Mouse (Mus musculus) midbrain, embryonic 12.5 days (tissue): ENCODE data around the gene Vps54. TPM values are rescaled to one million over a fixed set of nuclear protein-coding genes. Genes with fewer than 3 reads are reported as not detected.
"Not testable (repeated sequence)": the region's sequence is repeated elsewhere in the genome, so short reads cannot be mapped to it uniquely, and the experiment has no call there.

ENCODE experiments used
- ATAC-seq: fragments of 200-750 bp; cut with Nextera tagmentation; 2 replicates; pipeline ENCODE4 v1.8.0; 2017; ENCODE audit warnings: low read depth, moderate TSS enrichment, moderate library complexity; ENCODE audit not compliant: low FRiP score
- H3K27ac ChIP-seq: fragments of 300-500 bp; sonication (generic); replicated peaks from 2 replicates; pipeline ENCODE4 v1.5.1; 2016; ENCODE audit warnings: mild to moderate bottlenecking
- H3K27me3 ChIP-seq: fragments of 300-500 bp; sonication (generic); 2 replicates; pipeline ENCODE4 v1.6.1; 2016; ENCODE audit warnings: mild to moderate bottlenecking
- H3K36me3 ChIP-seq: fragments of 300-500 bp; sonication (generic); 2 replicates; pipeline ENCODE4 v1.6.1; 2016
- H3K4me1 ChIP-seq: fragments of 300-500 bp; sonication (generic); 2 replicates; pipeline ENCODE4 v1.6.1; 2016
- H3K4me2 ChIP-seq: fragments of 300-500 bp; sonication (generic); replicated peaks from 2 replicates; pipeline ENCODE4 v1.6.1; 2016; ENCODE audit warnings: mild to moderate bottlenecking, moderate library complexity
- H3K4me3 ChIP-seq: fragments of 300-500 bp; sonication (generic); 2 replicates; pipeline ENCODE4 v1.5.1; 2016; ENCODE audit warnings: mild to moderate bottlenecking
- H3K9ac ChIP-seq: fragments of 300-500 bp; sonication (generic); replicated peaks from 2 replicates; pipeline ENCODE4 v1.6.1; 2016; ENCODE audit warnings: mild to moderate bottlenecking, moderate library complexity
- H3K9me3 ChIP-seq: fragments of 300-500 bp; sonication (generic); 2 replicates; pipeline ENCODE4 v1.6.1; 2016; ENCODE audit warnings: mild to moderate bottlenecking
- WGBS: fragments of 180-500 bp; shearing (Covaris S2); methylation state at CpG from one replicate; pipeline ENCODE4 v1.1.7; 2016; 5-methylcytosine and 5-hydroxymethylcytosine counted together
- polyA plus RNA-seq: library from polyadenylated mRNA; unstranded; fragments of >200 nt; fragmentation: Nextera tagmentation; extraction: Ambion mirVana; gene quantifications from 2 replicates; pipeline ENCODE4 v1.2.1, GENCODE M21; 2016

Vps54 gene
- 15.5 and 18.5 TPM in 2 replicates for polyA plus RNA-seq

DNA sequence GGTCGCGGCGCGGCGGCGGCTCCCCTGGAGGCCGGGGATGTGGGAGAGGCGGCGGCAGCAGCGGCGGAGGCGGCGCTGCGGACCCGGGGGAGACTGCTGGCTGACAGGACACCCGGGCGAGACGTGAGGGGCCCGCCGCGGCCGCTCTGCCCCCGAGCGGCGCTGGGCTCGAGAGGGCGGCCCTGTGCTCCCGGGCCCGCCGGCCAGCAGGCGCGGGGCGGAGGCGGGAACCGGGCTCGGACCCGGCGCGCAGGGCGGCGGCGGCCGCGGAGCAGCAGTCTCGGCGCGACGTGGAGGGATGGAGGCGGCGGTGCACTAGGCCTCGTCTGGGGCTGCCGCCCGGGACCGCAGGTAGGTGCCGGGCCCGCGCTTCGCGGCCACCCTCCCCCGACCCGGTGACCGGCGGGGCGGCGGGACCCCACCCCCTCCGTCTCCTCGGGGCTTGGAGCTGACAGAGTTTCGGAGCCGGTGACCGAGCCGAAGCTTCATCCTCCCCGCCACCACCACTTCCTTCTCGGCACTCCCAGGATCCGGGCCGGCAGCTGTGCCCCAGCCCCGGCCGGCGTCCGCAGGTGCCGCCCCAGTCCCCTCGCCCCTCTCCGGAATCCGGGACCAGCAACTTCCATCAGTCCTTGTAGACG lies at the start of gene Vps54:
Gene Vps54 (plus strand): TSS at position 261 of the 641 bp plus-strand sequence.
- Histone ChIP-seq H3K4me3 (peak within 1 kb of the TSS; percentile 90), H3K36me3 (no peaks in the 10 kb centered on the region), H3K27ac (peak within 1 kb of the TSS; percentile 97), H3K4me1 (peaks cover 10% of the 10 kb centered on the region), H3K9me3 (no peaks in the 10 kb centered on the region), H3K27me3 (no peaks in the 10 kb centered on the region), H3K4me2 (peak within 1 kb of the TSS; percentile 67), H3K9ac (peak within 1 kb of the TSS; percentile 98)
- under 1% methylated on average over 51 of the region's 84 CpGs for WGBS
- ATAC-seq = peak; percentile 85

DNA sequence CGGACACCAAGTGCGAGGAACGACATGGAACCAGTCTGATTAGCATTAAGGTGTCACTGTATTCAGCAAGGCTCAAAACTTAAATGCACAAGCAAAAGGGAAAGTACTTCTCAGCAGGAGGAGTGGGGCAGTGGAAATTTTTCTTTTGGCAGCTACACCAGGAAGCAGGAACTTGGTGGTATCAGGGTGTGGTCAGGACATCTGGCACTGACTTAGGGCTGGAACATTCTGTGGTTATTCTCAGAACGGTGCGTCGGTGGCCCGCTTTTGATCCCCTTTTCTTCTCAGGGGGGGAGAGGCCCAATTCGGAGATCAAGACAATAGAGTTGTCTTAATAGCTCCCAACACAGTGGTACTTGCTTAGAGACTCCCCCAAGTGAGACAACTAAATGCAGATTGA lies 47.3 kb upstream of the Vps54 start:
- H3K27ac ChIP-seq, ATAC-seq, H3K4me1 ChIP-seq, H3K9ac ChIP-seq, H3K27me3 ChIP-seq, H3K4me2 ChIP-seq, H3K4me3 ChIP-seq, H3K36me3 ChIP-seq, H3K9me3 ChIP-seq: not testable (repeated sequence)
- 94% methylated on average over 8 of the region's 8 CpGs for WGBS

DNA sequence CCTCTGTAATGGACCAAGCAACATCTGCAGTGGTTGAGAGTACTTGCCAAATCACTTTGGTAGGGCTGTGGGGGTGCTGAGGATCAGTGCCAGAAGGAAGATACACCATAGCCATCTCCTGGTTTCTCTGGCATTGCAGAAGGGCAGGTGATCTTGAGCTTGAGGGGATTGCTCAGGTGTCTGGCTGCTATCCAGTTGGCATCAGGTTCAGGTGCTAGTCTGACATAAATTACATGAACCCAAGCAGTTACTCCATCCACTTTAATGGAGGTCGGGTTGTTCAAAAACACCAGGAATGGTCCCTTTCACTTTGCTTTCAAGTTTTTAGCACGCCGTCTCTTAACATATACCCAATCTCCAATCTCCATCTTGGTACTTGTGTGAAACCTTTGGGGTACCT lies 44.2 kb upstream of the Vps54 start:
- H3K4me1 ChIP-seq = no peaks in the 10 kb centered on the region
- H3K27ac ChIP-seq = no peak overlapping the region
- no peaks in the 10 kb centered on the region for H3K9me3 ChIP-seq
- no peak overlapping the region for H3K4me3 ChIP-seq
- no peak overlapping the region for H3K9ac ChIP-seq
- H3K36me3 ChIP-seq = no peaks in the 10 kb centered on the region
- no peak overlapping the region for H3K4me2 ChIP-seq
- 92% methylated on average over 3 of the region's 3 CpGs for WGBS
- no peak for ATAC-seq
- H3K27me3 ChIP-seq = no peaks in the 10 kb centered on the region

DNA sequence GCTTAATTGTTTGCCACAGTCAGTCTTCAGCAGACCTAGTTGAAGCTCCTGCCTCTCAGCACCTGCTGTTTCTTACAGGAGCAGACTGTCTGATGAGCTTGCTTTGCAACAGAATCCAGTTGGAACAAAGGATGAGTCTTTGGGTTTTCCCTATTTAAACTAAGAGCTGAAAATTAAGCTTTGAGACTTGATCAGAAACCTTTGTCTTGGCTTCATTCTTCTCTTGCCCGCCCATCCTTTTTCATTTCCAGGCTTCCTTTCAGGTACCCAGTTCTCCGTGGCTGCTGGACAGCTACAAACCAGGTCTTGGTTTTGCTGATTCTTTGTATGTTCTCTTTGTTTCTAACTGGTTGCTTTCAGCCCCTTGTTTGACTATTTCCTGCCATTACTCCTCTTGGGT lies 30.0 kb upstream of the Vps54 start:
- H3K4me1 ChIP-seq = no peaks in the 10 kb centered on the region
- WGBS = 65% methylated on average over 2 of the region's 2 CpGs
- no peak overlapping the region for H3K9ac ChIP-seq
- 0 out of 2 replicates have a peak, but pooled peaks cover 11% of the 10 kb centered on the region for H3K9me3 ChIP-seq
- H3K27me3 ChIP-seq = no peaks in the 10 kb centered on the region
- no peaks in the 10 kb centered on the region for H3K36me3 ChIP-seq
- ATAC-seq = no peak
- no peak overlapping the region for H3K4me3 ChIP-seq
- H3K27ac ChIP-seq = no peak overlapping the region
- no peak overlapping the region for H3K4me2 ChIP-seq

DNA sequence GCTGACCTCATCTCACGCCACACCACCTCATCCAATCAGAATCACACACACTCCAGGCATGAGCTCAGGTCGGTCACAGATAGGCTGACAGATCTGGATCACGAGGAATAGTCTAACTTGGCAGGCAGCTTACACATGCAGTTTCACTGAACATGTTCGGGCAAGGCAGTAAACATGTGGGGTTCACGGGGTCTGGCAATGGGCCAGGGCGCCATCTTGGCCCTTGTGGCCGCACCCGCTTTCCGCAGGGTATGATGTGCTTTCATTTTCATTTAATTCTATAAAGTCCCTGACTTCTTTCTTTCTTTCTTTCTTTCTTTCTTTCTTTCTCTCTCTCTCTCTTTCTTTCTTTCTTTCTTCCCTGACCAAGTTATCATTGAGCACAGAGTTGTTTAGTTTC lies 29.4 kb upstream of the Vps54 start:
- H3K4me3 ChIP-seq, ATAC-seq, H3K27me3 ChIP-seq, H3K27ac ChIP-seq, H3K4me2 ChIP-seq, H3K36me3 ChIP-seq, H3K9ac ChIP-seq, H3K4me1 ChIP-seq: not testable (repeated sequence)
- WGBS = 96% methylated on average over 9 of the region's 9 CpGs
- 0 out of 2 replicates have a peak, but pooled peaks cover 11% of the 10 kb centered on the region for H3K9me3 ChIP-seq

DNA sequence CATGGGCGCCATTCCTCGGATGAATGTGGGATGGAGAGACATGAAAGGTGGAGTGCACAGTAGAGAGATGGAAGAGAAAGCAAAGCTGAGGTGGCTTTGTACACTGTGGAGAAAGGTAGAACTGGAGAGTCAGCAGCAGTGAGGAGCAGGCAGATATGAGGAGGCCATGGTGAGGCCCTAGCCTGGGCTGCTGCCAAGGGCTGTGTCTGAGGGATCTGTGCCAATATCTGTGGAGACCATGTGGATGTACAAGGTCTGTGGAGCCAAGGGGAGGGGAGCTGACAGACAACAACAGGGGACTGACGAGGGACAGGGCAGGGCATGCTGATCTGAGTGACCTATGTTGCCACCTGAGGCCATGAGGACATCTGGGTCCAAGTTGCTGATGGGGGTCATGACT lies 21.7 kb upstream of the Vps54 start:
- Histone ChIP-seq H3K36me3 (no peaks in the 10 kb centered on the region), H3K4me3 (no peak overlapping the region), H3K27ac (no peak overlapping the region), H3K4me1 (no peaks in the 10 kb centered on the region), H3K9me3 (no peaks in the 10 kb centered on the region), H3K27me3 (no peaks in the 10 kb centered on the region), H3K9ac (no peak overlapping the region), H3K4me2 (no peak overlapping the region)
- no peak for ATAC-seq
- 86% methylated on average over 3 of the region's 3 CpGs for WGBS

GRCm38 (mm10) chr11:21219281-21219680 lies 19.8 kb upstream of the Vps54 start:
- H3K27me3 ChIP-seq = no peaks in the 10 kb centered on the region
- no peaks in the 10 kb centered on the region for H3K4me1 ChIP-seq
- H3K27ac ChIP-seq = no peak overlapping the region
- no peaks in the 10 kb centered on the region for H3K36me3 ChIP-seq
- 87% methylated on average over 2 of the region's 2 CpGs for whole genome bisulfite sequencing
- ATAC-seq = no peak
- no peaks in the 10 kb centered on the region for H3K9me3 ChIP-seq
- no peak overlapping the region for H3K9ac ChIP-seq
- no peak overlapping the region for H3K4me3 ChIP-seq
- H3K4me2 ChIP-seq = no peak overlapping the region

- no peak for ATAC-seq
- H3K4me2 ChIP-seq = no peak overlapping the region
Observed at GRCm38 (mm10) chr11:21219851-21220587, 19.1 kb upstream of the Vps54 start.

DNA sequence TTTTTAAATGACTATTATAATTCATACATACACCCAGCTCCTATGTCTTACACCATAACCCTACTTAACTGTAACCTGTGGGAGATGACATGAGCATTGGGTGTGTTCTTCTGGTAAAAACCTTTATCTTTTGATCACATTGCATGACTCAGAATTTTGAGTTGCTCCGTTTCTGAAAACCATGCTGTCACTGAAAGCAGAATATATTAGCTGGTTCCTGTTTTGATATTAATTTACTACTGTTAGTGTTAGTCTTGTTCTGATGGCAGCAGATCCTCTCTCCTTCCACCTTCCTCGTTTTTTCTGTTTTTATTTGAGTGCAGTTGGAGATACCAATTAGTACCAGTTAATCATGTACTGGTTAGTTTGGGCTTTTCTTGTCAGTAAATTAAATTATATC lies 18.3 kb upstream of the Vps54 start:
- no peaks in the 10 kb centered on the region for H3K9me3 ChIP-seq
- H3K9ac ChIP-seq = no peak overlapping the region
- WGBS = 81% methylated on average over 2 of the region's 2 CpGs
- ATAC-seq = no peak
- no peaks in the 10 kb centered on the region for H3K4me1 ChIP-seq
- H3K27me3 ChIP-seq = no peaks in the 10 kb centered on the region
- H3K4me2 ChIP-seq = no peak overlapping the region
- no peaks in the 10 kb centered on the region for H3K36me3 ChIP-seq
- no peak overlapping the region for H3K4me3 ChIP-seq
- H3K27ac ChIP-seq = no peak overlapping the region

More at GRCm38 (mm10) chr11:21219851-21220587, 19.1 kb upstream of the Vps54 start:
- no peaks in the 10 kb centered on the region for H3K4me1 ChIP-seq
- H3K36me3 ChIP-seq = no peaks in the 10 kb centered on the region
- no peaks in the 10 kb centered on the region for H3K27me3 ChIP-seq
- H3K9ac ChIP-seq = no peak overlapping the region
- H3K4me3 ChIP-seq = no peak overlapping the region
- H3K9me3 ChIP-seq = no peaks in the 10 kb centered on the region
- 89% methylated on average over 8 of the region's 8 CpGs for WGBS
- H3K27ac ChIP-seq = no peak overlapping the region

- Histone ChIP-seq H3K27ac (no peak overlapping the region), H3K4me3 (no peak overlapping the region)
- 88% methylated on average over 2 of the region's 2 CpGs for WGBS
Observed at GRCm38 (mm10) chr11:21221396-21221795, 17.7 kb upstream of the Vps54 start.

GRCm38 (mm10) chr11:21222606-21223207 lies 16.4 kb upstream of the Vps54 start:
- no peaks in the 10 kb centered on the region for H3K4me1 ChIP-seq
- no peaks in the 10 kb centered on the region for H3K27me3 ChIP-seq
- no peak overlapping the region for H3K9ac ChIP-seq
- no peak overlapping the region for H3K4me3 ChIP-seq
- no peak for ATAC-seq
- H3K4me2 ChIP-seq = no peak overlapping the region
- no peaks in the 10 kb centered on the region for H3K9me3 ChIP-seq
- no peak overlapping the region for H3K27ac ChIP-seq
- WGBS = 89% methylated on average over 4 of the region's 4 CpGs
- H3K36me3 ChIP-seq = no peaks in the 10 kb centered on the region

More at GRCm38 (mm10) chr11:21221396-21221795, 17.7 kb upstream of the Vps54 start:
- Histone ChIP-seq H3K9me3 (no peaks in the 10 kb centered on the region), H3K4me2 (no peak overlapping the region), H3K36me3 (no peaks in the 10 kb centered on the region), H3K4me1 (no peaks in the 10 kb centered on the region), H3K9ac (no peak overlapping the region), H3K27me3 (no peaks in the 10 kb centered on the region)
- no peak for ATAC-seq

- 83% methylated on average over 3 of the region's 3 CpGs for WGBS
- H3K27me3 ChIP-seq = no peaks in the 10 kb centered on the region
- no peak for ATAC-seq
Observed at GRCm38 (mm10) chr11:21223539-21223938, 15.5 kb upstream of the Vps54 start.

More at GRCm38 (mm10) chr11:21223539-21223938, 15.5 kb upstream of the Vps54 start:
- no peak overlapping the region for H3K4me3 ChIP-seq
- H3K36me3 ChIP-seq = no peaks in the 10 kb centered on the region
- H3K9me3 ChIP-seq = no peaks in the 10 kb centered on the region
- H3K4me2 ChIP-seq = no peak overlapping the region
- H3K4me1 ChIP-seq = no peaks in the 10 kb centered on the region
- H3K9ac ChIP-seq = no peak overlapping the region
- H3K27ac ChIP-seq = no peak overlapping the region
